Mouse (Mus musculus) heart, embryonic 11.5 days (tissue): ENCODE data around the gene Acot2. TPM values are rescaled to one million over a fixed set of nuclear protein-coding genes. Genes with fewer than 3 reads are reported as not detected.
"Not testable (repeated sequence)": the region's sequence is repeated elsewhere in the genome, so short reads cannot be mapped to it uniquely, and the experiment has no call there.

Experiments
- ATAC-seq: fragments of 200-750 bp; cut with Nextera tagmentation; replicated peaks from 2 replicates; pipeline ENCODE4 v1.8.0; 2017; ENCODE audit warnings: moderate library complexity; ENCODE audit not compliant: insufficient number of reproducible peaks, low FRiP score, low TSS enrichment
- H3K27ac ChIP-seq: fragments of 300-500 bp; sonication (generic); 2 replicates; pipeline ENCODE4 v1.5.1; 2014; ENCODE audit warnings: mild to moderate bottlenecking, low read depth, low read length
- H3K27me3 ChIP-seq: fragments of 300-500 bp; sonication (generic); 2 replicates; pipeline ENCODE4 v1.6.1; 2014; ENCODE audit warnings: mild to moderate bottlenecking, low read length, mixed read lengths; ENCODE audit not compliant: control insufficient read depth, insufficient read depth
- H3K36me3 ChIP-seq: fragments of 300-500 bp; sonication (generic); 2 replicates; pipeline ENCODE4 v1.6.1; 2014; ENCODE audit warnings: mild to moderate bottlenecking, low read length, moderate library complexity, mixed read lengths; ENCODE audit not compliant: control insufficient read depth, insufficient read depth
- H3K4me1 ChIP-seq: fragments of 300-500 bp; sonication (generic); 2 replicates; pipeline ENCODE4 v1.6.1; 2014; ENCODE audit warnings: low read length; ENCODE audit not compliant: control insufficient read depth, insufficient read depth
- H3K4me2 ChIP-seq: fragments of 300-500 bp; sonication (generic); 2 replicates; pipeline ENCODE4 v1.6.1; 2014; ENCODE audit warnings: mild to moderate bottlenecking, moderate library complexity
- H3K4me3 ChIP-seq: fragments of 300-500 bp; sonication (generic); 2 replicates; pipeline ENCODE4 v1.5.1; 2014; ENCODE audit warnings: low read depth, low read length
- H3K9ac ChIP-seq: fragments of 300-500 bp; sonication (generic); 2 replicates; pipeline ENCODE4 v1.6.1; 2014; ENCODE audit warnings: mild to moderate bottlenecking, low read depth, low read length, moderate library complexity
- H3K9me3 ChIP-seq: fragments of 300-500 bp; sonication (generic); replicated peaks from 2 replicates; pipeline ENCODE4 v1.6.1; 2016; ENCODE audit warnings: low read length; ENCODE audit not compliant: control insufficient read depth
- WGBS: fragments of 180-500 bp; shearing (Covaris S2); extraction: QIAGEN DNeasy Blood & Tissue Kit; methylation state at CpG from one replicate; pipeline ENCODE4 v1.1.7; 2014; ENCODE audit not compliant: insufficient replicate concordance; 5-methylcytosine and 5-hydroxymethylcytosine counted together
- polyA plus RNA-seq: library from polyadenylated mRNA; unstranded; fragments of >200 nt; fragmentation: Nextera tagmentation; extraction: Ambion mirVana; gene quantifications from 2 replicates; pipeline ENCODE4 v1.2.1, GENCODE M21; 2014

Gene Acot2
- polyA plus RNA-seq, 1 experiment from 2014 or later, result 35.5 TPM

- H3K27ac ChIP-seq, result no peak overlapping the region
- H3K9ac ChIP-seq, result no peak overlapping the region
- ATAC-seq, result no peak
- WGBS, result 88% methylated on average over 1 of the region's 1 CpGs
- no peaks in the 10 kb centered on the region for H3K27me3 ChIP-seq
- no peak overlapping the region for H3K4me3 ChIP-seq
- H3K36me3 ChIP-seq, result no peaks in the 10 kb centered on the region
- no peak overlapping the region for H3K4me2 ChIP-seq
- H3K4me1 ChIP-seq, result peaks cover 5% of the 10 kb centered on the region; the same call in 1 of the 2 replicates
- H3K9me3 ChIP-seq, result peaks cover 5% of the 10 kb centered on the region; the same call in 1 of the 2 replicates
Observed at GRCm38 (mm10) chr12:84003866-84004265, 16.2 kb downstream of the Acot2 start.

GRCm38 (mm10) chr12:84008251-84008650, 20.6 kb downstream of the Acot2 start:
- H3K9ac ChIP-seq, result no peak overlapping the region
- WGBS, result 94% methylated on average over 10 of the region's 12 CpGs
- no peak for ATAC-seq
- H3K4me2 ChIP-seq, result no peak overlapping the region
- H3K4me3 ChIP-seq, result no peak overlapping the region
- H3K9me3 ChIP-seq, result no peaks in the 10 kb centered on the region
- H3K27ac ChIP-seq, result no peak overlapping the region
- H3K27me3 ChIP-seq, result no peaks in the 10 kb centered on the region
- peaks cover 7% of the 10 kb centered on the region; the same call in 1 of the 2 replicates for H3K4me1 ChIP-seq
- H3K36me3 ChIP-seq, result no peaks in the 10 kb centered on the region

GRCm38 (mm10) chr12:84008729-84009128, 21.1 kb downstream of the Acot2 start:
- Histone ChIP-seq H3K9ac (no peak overlapping the region), H3K4me2 (peak overlapping the region; percentile 64), H3K4me1 (peaks cover 7% of the 10 kb centered on the region; the same call in 1 of the 2 replicates), H3K9me3 (no peaks in the 10 kb centered on the region), H3K4me3 (no peak overlapping the region), H3K27ac (0 out of 2 replicates have a peak overlapping the region, but pooled peaks have one; percentile 50), H3K27me3 (no peaks in the 10 kb centered on the region), H3K36me3 (no peaks in the 10 kb centered on the region)
- WGBS, result 57% methylated on average over 8 of the region's 8 CpGs
- no peak for ATAC-seq

- Histone ChIP-seq H3K9ac (peak within 1 kb of the TSS; percentile 69), H3K4me3 (peak within 1 kb of the TSS; percentile 46), H3K4me2 (peak within 1 kb of the TSS; percentile 64), H3K27ac (0 out of 2 replicates have a peak within 1 kb of the TSS, but pooled peaks have one; percentile 50)
- not testable (repeated sequence) for H3K36me3 ChIP-seq, H3K27me3 ChIP-seq, H3K4me1 ChIP-seq, H3K9me3 ChIP-seq
- WGBS, result 2% methylated on average over 53 of the region's 70 CpGs
- ATAC-seq, result peak; percentile 65; the same call in 1 of the 2 replicates
Observed at GRCm38 (mm10) chr12:84009171-84009965, 21.7 kb downstream of the Acot2 start, which contains the start of gene Acot1. Gene Acot1, plus strand, starts transcription at chr12:84009490.

GRCm38 (mm10) chr12:84010201-84010600, 22.5 kb downstream of the Acot2 start:
- H3K9ac ChIP-seq, result no peak overlapping the region

GRCm38 (mm10) chr12:84011251-84012040, 23.8 kb downstream of the Acot2 start:
- no peak overlapping the region for H3K9ac ChIP-seq

More at GRCm38 (mm10) chr12:84010201-84010600, 22.5 kb downstream of the Acot2 start:
- H3K36me3 ChIP-seq, result no peaks in the 10 kb centered on the region
- H3K4me1 ChIP-seq, result peaks cover 7% of the 10 kb centered on the region; the same call in 1 of the 2 replicates
- H3K4me2 ChIP-seq, result peak overlapping the region; percentile 64
- no peak for ATAC-seq
- H3K9me3 ChIP-seq, result no peaks in the 10 kb centered on the region
- WGBS, result 76% methylated on average over 3 of the region's 3 CpGs
- no peak overlapping the region for H3K27ac ChIP-seq
- H3K27me3 ChIP-seq, result no peaks in the 10 kb centered on the region
- peak overlapping the region; percentile 46; the same call in 1 of the 2 replicates for H3K4me3 ChIP-seq

GRCm38 (mm10) chr12:84013130-84013529, 25.5 kb downstream of the Acot2 start:
- Histone ChIP-seq H3K27me3 (no peaks in the 10 kb centered on the region), H3K9ac (no peak overlapping the region), H3K36me3 (no peaks in the 10 kb centered on the region), H3K4me3 (no peak overlapping the region), H3K4me1 (peaks cover 7% of the 10 kb centered on the region; the same call in 1 of the 2 replicates), H3K9me3 (no peaks in the 10 kb centered on the region), H3K27ac (no peak overlapping the region), H3K4me2 (no peak overlapping the region)
- ATAC-seq, result no peak
- 70% methylated on average over 6 of the region's 6 CpGs for WGBS

More at GRCm38 (mm10) chr12:84011251-84012040, 23.8 kb downstream of the Acot2 start:
- H3K36me3 ChIP-seq, result no peaks in the 10 kb centered on the region
- H3K4me3 ChIP-seq, result no peak overlapping the region
- whole genome bisulfite sequencing, result 65% methylated on average over 12 of the region's 12 CpGs
- no peak for ATAC-seq
- no peaks in the 10 kb centered on the region for H3K9me3 ChIP-seq
- peaks cover 7% of the 10 kb centered on the region; the same call in 1 of the 2 replicates for H3K4me1 ChIP-seq
- peak overlapping the region; percentile 2; the same call in 1 of the 2 replicates for H3K4me2 ChIP-seq
- H3K27me3 ChIP-seq, result no peaks in the 10 kb centered on the region
- no peak overlapping the region for H3K27ac ChIP-seq

GRCm38 (mm10) chr12:84013701-84014100, 26.0 kb downstream of the Acot2 start:
- Histone ChIP-seq H3K9ac (no peak overlapping the region), H3K36me3 (no peaks in the 10 kb centered on the region), H3K27me3 (no peaks in the 10 kb centered on the region), H3K27ac (no peak overlapping the region), H3K4me3 (no peak overlapping the region), H3K4me2 (no peak overlapping the region), H3K4me1 (peaks cover 5% of the 10 kb centered on the region; the same call in 1 of the 2 replicates), H3K9me3 (no peaks in the 10 kb centered on the region)
- WGBS, result 90% methylated on average over 7 of the region's 7 CpGs
- ATAC-seq, result no peak
